Mouse (Mus musculus): Measurements from ENCODE around the gene Tbca. TPM values are rescaled to one million over a fixed set of nuclear protein-coding genes. Genes with fewer than 3 reads are reported as not detected.

The Tbca gene
- total RNA-seq (2014; fragmentation: Nextera tagmentation), result 191 TPM in 2 replicates
- 165 and 169 TPM in 2 replicates for total RNA-seq (2017)

- ATAC-seq (replicated peaks; ENCODE audit: poor library complexity, severe bottlenecking), result peak; percentile 95
Measured at GRCm38 (mm10) chr13:94788771-94789649, at the start of gene Tbca. Tbca (plus strand) TSS chr13:94788910.

- no peak for ATAC-seq (replicated peaks; ENCODE audit: poor library complexity, severe bottlenecking)
Measured at GRCm38 (mm10) chr13:94745176-94745575, 43.5 kb upstream of the Tbca start.

- no peak for ATAC-seq (replicated peaks; ENCODE audit: poor library complexity, severe bottlenecking)
Measured at GRCm38 (mm10) chr13:94765852-94766251, 22.9 kb upstream of the Tbca start.

GRCm38 (mm10) chr13:94768460-94769154, 20.1 kb upstream of the Tbca start:
- ATAC-seq (replicated peaks; ENCODE audit: poor library complexity, severe bottlenecking), result no peak

- no peak for ATAC-seq (replicated peaks; ENCODE audit: poor library complexity, severe bottlenecking)
Measured at GRCm38 (mm10) chr13:94769155-94769470, 19.6 kb upstream of the Tbca start.

- ATAC-seq (replicated peaks; ENCODE audit: poor library complexity, severe bottlenecking), result no peak
Measured at GRCm38 (mm10) chr13:94786866-94787265, 1.8 kb upstream of the Tbca start.

- ATAC-seq (replicated peaks; ENCODE audit: poor library complexity, severe bottlenecking), result no peak
Measured at GRCm38 (mm10) chr13:94794689-94795088, 6.0 kb downstream of the Tbca start.

GRCm38 (mm10) chr13:94803480-94804057, 14.9 kb downstream of the Tbca start:
- ATAC-seq (replicated peaks; ENCODE audit: poor library complexity, severe bottlenecking), result no peak

- ATAC-seq (replicated peaks; ENCODE audit: poor library complexity, severe bottlenecking), result peak; percentile 70
Measured at GRCm38 (mm10) chr13:94806315-94807179, 17.8 kb downstream of the Tbca start.

- ATAC-seq (replicated peaks; ENCODE audit: poor library complexity, severe bottlenecking), result peak; percentile 58
Measured at GRCm38 (mm10) chr13:94808596-94808995, 19.9 kb downstream of the Tbca start.

- no peak for ATAC-seq (replicated peaks; ENCODE audit: poor library complexity, severe bottlenecking)
Measured at GRCm38 (mm10) chr13:94809724-94810123, 21.0 kb downstream of the Tbca start.

GRCm38 (mm10) chr13:94811451-94811850, 22.7 kb downstream of the Tbca start:
- no peak for ATAC-seq (replicated peaks; ENCODE audit: poor library complexity, severe bottlenecking)

GRCm38 (mm10) chr13:94813770-94814169, 25.1 kb downstream of the Tbca start:
- ATAC-seq (replicated peaks; ENCODE audit: poor library complexity, severe bottlenecking), result peak; percentile 61

GRCm38 (mm10) chr13:94820516-94820915, 31.8 kb downstream of the Tbca start:
- ATAC-seq (replicated peaks; ENCODE audit: poor library complexity, severe bottlenecking), result no peak

- no peak for ATAC-seq (replicated peaks; ENCODE audit: poor library complexity, severe bottlenecking)
Measured at GRCm38 (mm10) chr13:94820956-94821355, 32.2 kb downstream of the Tbca start.

- ATAC-seq (replicated peaks; ENCODE audit: poor library complexity, severe bottlenecking), result no peak
Measured at GRCm38 (mm10) chr13:94826389-94826788, 37.7 kb downstream of the Tbca start.

GRCm38 (mm10) chr13:94826986-94827385, 38.3 kb downstream of the Tbca start:
- no peak for ATAC-seq (replicated peaks; ENCODE audit: poor library complexity, severe bottlenecking)

- no peak for ATAC-seq (replicated peaks; ENCODE audit: poor library complexity, severe bottlenecking)
Measured at GRCm38 (mm10) chr13:94827847-94828246, 39.1 kb downstream of the Tbca start.

GRCm38 (mm10) chr13:94838047-94838720, 49.5 kb downstream of the Tbca start:
- peak; percentile 80 for ATAC-seq (replicated peaks; ENCODE audit: poor library complexity, severe bottlenecking)

Measured in granulocyte monocyte progenitor cell, adult 5-6 weeks (primary cell).